Mouse (Mus musculus) T-cell, adult 66 days (primary cell): Measurements from ENCODE around the gene Fam71f1. TPM values are rescaled to one million over a fixed set of nuclear protein-coding genes. Genes with fewer than 3 reads are reported as not detected.

Experiments used
- total RNA-seq, 2 experiments: library from RNA; stranded (reverse); gene quantifications; 3 replicates in 1 of 2; 4 replicates in 1 of 2; pipeline ENCODE4 v1.2.4; 2023

The Fam71f1 gene
- total RNA-seq: not detected

DNA sequence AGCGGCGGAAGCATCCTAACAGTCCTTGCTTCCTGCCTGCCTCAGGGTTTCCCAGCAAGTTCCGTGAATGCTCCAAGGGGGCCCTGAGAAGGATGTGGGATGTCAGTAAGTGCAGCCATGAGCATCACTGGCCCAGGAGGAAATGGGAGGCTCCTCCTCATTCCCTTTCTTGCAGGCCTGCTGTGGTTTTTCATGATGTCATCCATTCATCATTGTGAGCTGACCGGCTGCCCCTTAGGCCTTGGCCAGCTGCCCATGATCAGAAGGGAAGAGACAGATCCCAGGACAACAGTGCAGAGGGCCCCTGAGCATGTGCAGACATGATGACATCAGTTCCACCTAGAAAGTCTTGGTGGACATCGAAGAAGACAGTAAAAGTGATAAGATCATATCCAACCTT lies at the start of gene Fam71f1:
Gene Fam71f1 (plus strand): TSS at position 262 of the 400 bp plus-strand sequence.

GRCm38 (mm10) chr6:29272312-29273072 lies 46.4 kb upstream of the Fam71f1 start, which contains the start of gene Hilpda:
TSS of gene Hilpda (plus strand) at chr6:29272488.

DNA sequence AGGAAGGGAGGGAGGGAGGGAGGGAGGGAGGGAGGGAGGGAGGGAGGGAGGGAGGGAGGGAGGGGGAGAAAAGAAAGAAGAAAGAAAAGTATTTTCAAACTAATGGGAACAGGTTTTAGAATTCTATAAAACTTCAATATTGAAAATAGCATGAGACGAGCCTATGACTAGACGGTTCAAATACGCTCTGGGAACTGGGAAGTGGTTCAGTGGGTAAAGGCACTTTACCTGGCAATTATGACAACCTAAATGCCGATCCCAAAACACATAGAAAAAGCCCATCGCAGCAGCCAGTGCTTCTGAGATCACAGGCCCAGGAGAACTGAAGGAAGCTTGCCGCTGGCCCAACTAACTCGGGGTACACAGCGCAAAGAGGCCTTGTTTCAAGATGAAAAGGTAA lies 39.6 kb upstream of the Fam71f1 start, which contains the start of gene Fam71f2:
Gene Fam71f2 (plus strand): TSS at position 301 of the 400 bp plus-strand sequence.

DNA sequence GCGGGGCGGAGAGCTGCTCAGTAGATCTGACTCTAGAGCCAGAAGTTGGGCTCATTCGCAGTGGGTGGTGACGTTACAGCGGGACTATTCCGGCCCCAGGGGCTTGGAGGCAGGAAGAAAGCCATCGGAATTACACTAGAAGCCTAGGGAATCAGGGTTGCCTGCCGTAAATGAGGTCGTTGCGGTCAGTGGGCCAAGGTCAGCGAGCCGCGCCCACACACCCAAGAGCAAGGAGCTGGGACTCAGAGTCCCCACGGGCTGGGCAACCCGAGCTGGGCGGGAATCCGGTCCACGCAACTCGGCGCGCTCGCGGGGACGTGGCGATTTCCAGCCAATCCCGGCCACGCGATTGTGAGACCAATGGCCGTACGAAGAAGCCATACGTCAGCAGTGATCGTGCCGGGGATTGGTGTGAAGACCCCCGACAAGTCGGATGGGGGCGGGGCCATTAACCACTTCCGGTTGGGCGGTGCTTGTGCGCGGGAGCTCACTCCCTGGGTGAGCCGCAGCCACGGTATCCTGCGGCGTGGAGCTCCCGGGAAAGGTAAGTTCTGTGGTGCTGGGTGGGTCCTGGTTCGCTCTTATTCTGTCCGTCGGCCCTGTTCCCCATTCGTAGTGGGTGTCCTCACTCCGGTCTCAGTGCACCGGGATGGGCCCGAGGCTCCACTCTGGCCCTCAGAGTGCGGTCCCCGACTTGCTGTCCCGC lies 28.9 kb downstream of the Fam71f1 start, which contains the start of gene Calu:
Gene Calu (plus strand): TSS at position 405 of the 706 bp plus-strand sequence.

Other genes with a start within 250 kb of the Fam71f1 start
- 10 to 100 TPM; 67.8 to 72.2 TPM for gene Rbm28, start 154.1 kb upstream of the Fam71f1 start, total RNA-seq
- under 1 TPM; 0.15 TPM for gene Prrt4, start 139.6 kb upstream of the Fam71f1 start, total RNA-seq
- gene Impdh1, start 102.8 kb upstream of the Fam71f1 start, total RNA-seq: 100 to 1,000 TPM; 130 to 147 TPM
- gene Hilpda, start 46.7 kb upstream of the Fam71f1 start, total RNA-seq: 10 to 100 TPM; 11.1 to 12.2 TPM
- gene Fam71f2, start 39.5 kb upstream of the Fam71f1 start, total RNA-seq: 1 to 10 TPM; 1.3 to 1.5 TPM
- 10 to 100 TPM; 58.1 to 65.7 TPM for gene Calu, start 28.9 kb downstream of the Fam71f1 start, total RNA-seq
- not detected for gene Opn1sw, start 69.3 kb downstream of the Fam71f1 start, total RNA-seq
- gene Ccdc136, start 77.2 kb downstream of the Fam71f1 start, total RNA-seq: 1 to 10 TPM in 1 of 2 experiments, under 1 TPM in 1; 0.21 to 1.7 TPM
- not detected for gene Flnc, start 114.1 kb downstream of the Fam71f1 start, total RNA-seq
- 100 to 1,000 TPM; 153 to 159 TPM for gene Atp6v1f, start 148.6 kb downstream of the Fam71f1 start, total RNA-seq
- 10 to 100 TPM in 1 of 2 experiments, 1 to 10 TPM in 1; 9.8 to 12.1 TPM for gene Atp6v1fnb, start 152.3 kb downstream of the Fam71f1 start, total RNA-seq
- not detected for gene Kcp, start 188.8 kb downstream of the Fam71f1 start, total RNA-seq
- 1 to 10 TPM; 3.6 to 6.3 TPM for gene Irf5, start 207.5 kb downstream of the Fam71f1 start, total RNA-seq